Mouse (Mus musculus) CH12.LX (cell line): Measurements from ENCODE around the gene Dpyd.

Source experiments
- CHD2 ChIP-seq: IDR thresholded peaks from 2 replicates; pipeline ENCODE4 v1.6.1; 2011; ENCODE audit warnings: low read length, improper control_type of control experiment
- CTCF ChIP-seq, 2 experiments: IDR thresholded peaks in 1 of 2; conservative IDR thresholded peaks in 1 of 2; 2 replicates each; pipeline ENCODE4 v1.5.1; 2011 to 2012; ENCODE audit warnings: low read depth in 2 of 2, low read length in 2 of 2, improper control_type of control experiment in 1 of 2, inconsistent platforms in 1 of 2, mild to moderate bottlenecking in 1 of 2, moderate library complexity in 1 of 2
- EP300 ChIP-seq: IDR thresholded peaks from 2 replicates; pipeline ENCODE4 v1.6.1; 2011; ENCODE audit warnings: low read length, improper control_type of control experiment
- GABPA ChIP-seq: IDR thresholded peaks from 2 replicates; pipeline ENCODE4 v1.6.1; 2012; ENCODE audit warnings: low read depth, low read length, improper control_type of control experiment, inconsistent platforms; ENCODE audit not compliant: insufficient replicate concordance
- MXI1 ChIP-seq: IDR thresholded peaks from 2 replicates; pipeline ENCODE4 v1.6.1; 2011; ENCODE audit warnings: mild to moderate bottlenecking, low read depth, low read length, improper control_type of control experiment
- POLR2A ChIP-seq: IDR thresholded peaks from 2 replicates; pipeline ENCODE4 v1.6.1; 2011; ENCODE audit warnings: low read depth, mild to moderate bottlenecking, improper control_type of control experiment, low read length
- POLR2AphosphoS2 ChIP-seq: IDR thresholded peaks from 2 replicates; pipeline ENCODE4 v1.6.1; 2011; ENCODE audit warnings: low read depth, low read length, improper control_type of control experiment
- RCOR1 ChIP-seq: conservative IDR thresholded peaks from 2 replicates; pipeline ENCODE4 v1.6.1; 2012; ENCODE audit warnings: low read depth, mild to moderate bottlenecking, inconsistent platforms, low read length, improper control_type of control experiment
- SIN3A ChIP-seq: IDR thresholded peaks from 2 replicates; pipeline ENCODE4 v1.6.1; 2012; ENCODE audit warnings: low read length, improper control_type of control experiment, inconsistent platforms
- TBP ChIP-seq: conservative IDR thresholded peaks from 2 replicates; pipeline ENCODE4 v1.6.1; 2011; ENCODE audit warnings: low read depth, low read length, improper control_type of control experiment
- USF1 ChIP-seq: IDR thresholded peaks from 2 replicates; pipeline ENCODE4 v1.6.1; 2014; ENCODE audit warnings: low read depth, mild to moderate bottlenecking, inconsistent platforms, low read length, improper control_type of control experiment
- USF2 ChIP-seq: conservative IDR thresholded peaks from 2 replicates; pipeline ENCODE4 v1.6.1; 2011; ENCODE audit warnings: low read depth, low read length, improper control_type of control experiment

GRCm38 (mm10) chr3:118562311-118562671, 362 bp downstream of the Dpyd start:
- TF ChIP-seq CTCF (conservative IDR thresholded peaks at IDR 0.05 in 1 of 2, IDR thresholded peaks at IDR 0.05 in 1 of 2; ENCODE audit: low read depth in 2 of 2, low read length in 2 of 2), result no peak
- no peak for TF ChIP-seq USF1
- no peak for TF ChIP-seq CHD2
- TF ChIP-seq EP300, result no peak
- no peak for TF ChIP-seq MXI1
- TF ChIP-seq POLR2AphosphoS2, result no peak
- TF ChIP-seq POLR2A, result no peak
- no peak for TF ChIP-seq RCOR1
- TF ChIP-seq SIN3A, result no peak
- TF ChIP-seq USF2, result no peak
- TF ChIP-seq GABPA, result no peak
- TF ChIP-seq TBP, result no peak
